Mouse (Mus musculus): ENCODE results near the gene Morn4. TPM values are rescaled to one million over a fixed set of nuclear protein-coding genes. Genes with fewer than 3 reads are reported as not detected.

Gene Morn4
- not detected in 2 replicates for polyA plus RNA-seq (2012; ENCODE audit: insufficient read depth, insufficient read length, low replicate concordance, missing spikeins)

GRCm38 (mm10) chr19:42086166-42086565 is at the start of gene Morn4:
TSS of gene Morn4 (minus strand) at chr19:42086357.
- under 1% methylated on average over 21 of the region's 21 CpGs for WGBS
- no peak for TF ChIP-seq CTCF (IDR thresholded peaks at IDR 0.05; ENCODE audit: insufficient read depth, low read depth, low read length)
- 0 out of 2 replicates have a peak, but pooled peaks have one; percentile 40 for TF ChIP-seq POLR2A (IDR thresholded peaks at IDR 0.05; ENCODE audit: insufficient read depth, low read depth, low read length)

GRCm38 (mm10) chr19:42135070-42135469 is 48.9 kb upstream of the Morn4 start:
- no peak for TF ChIP-seq CTCF (IDR thresholded peaks at IDR 0.05; ENCODE audit: insufficient read depth, low read depth, low read length)
- no peak for TF ChIP-seq POLR2A (IDR thresholded peaks at IDR 0.05; ENCODE audit: insufficient read depth, low read depth, low read length)
- no peak overlapping the region for H3K4me3 ChIP-seq (ENCODE audit: insufficient read depth, low read depth, low read length)
- H3K27ac ChIP-seq (ENCODE audit: insufficient read depth, low read depth, low read length) = no peak overlapping the region
- H3K4me1 ChIP-seq (ENCODE audit: control insufficient read depth, insufficient read depth, low read length) = peaks cover 9% of the 10 kb centered on the region

More at GRCm38 (mm10) chr19:42086166-42086565, at the start of gene Morn4:
- H3K4me1 ChIP-seq (ENCODE audit: control insufficient read depth, insufficient read depth, low read length) = peaks cover 4% of the 10 kb centered on the region
- peak within 1 kb of the TSS; percentile 85 for H3K4me3 ChIP-seq (ENCODE audit: insufficient read depth, low read depth, low read length)
- no peak within 1 kb of the TSS for H3K27ac ChIP-seq (ENCODE audit: insufficient read depth, low read depth, low read length)

- H3K4me1 ChIP-seq (ENCODE audit: control insufficient read depth, insufficient read depth, low read length) = peaks cover 20% of the 10 kb centered on the region
- no peak for TF ChIP-seq POLR2A (IDR thresholded peaks at IDR 0.05; ENCODE audit: insufficient read depth, low read depth, low read length)
- TF ChIP-seq CTCF (IDR thresholded peaks at IDR 0.05; ENCODE audit: insufficient read depth, low read depth, low read length) = no peak
- H3K4me3 ChIP-seq (ENCODE audit: insufficient read depth, low read depth, low read length) = no peak overlapping the region
- WGBS = 39% methylated on average over 5 of the region's 5 CpGs
- H3K27ac ChIP-seq (ENCODE audit: insufficient read depth, low read depth, low read length) = 0 out of 2 replicates have a peak overlapping the region, but pooled peaks have one; percentile 23
These were observed 44.9 kb upstream of the Morn4 start for GRCm38 (mm10) chr19:42131101-42131500.

- H3K4me1 ChIP-seq (ENCODE audit: control insufficient read depth, insufficient read depth, low read length) = peaks cover 22% of the 10 kb centered on the region
- no peak overlapping the region for H3K4me3 ChIP-seq (ENCODE audit: insufficient read depth, low read depth, low read length)
- TF ChIP-seq CTCF (IDR thresholded peaks at IDR 0.05; ENCODE audit: insufficient read depth, low read depth, low read length) = no peak
- 45% methylated on average over 3 of the region's 3 CpGs for WGBS
- 0 out of 2 replicates have a peak overlapping the region, but pooled peaks have one; percentile 47 for H3K27ac ChIP-seq (ENCODE audit: insufficient read depth, low read depth, low read length)
These were observed 44.1 kb upstream of the Morn4 start for GRCm38 (mm10) chr19:42130294-42130606.

- peaks cover 23% of the 10 kb centered on the region for H3K4me1 ChIP-seq (ENCODE audit: control insufficient read depth, insufficient read depth, low read length)
- H3K27ac ChIP-seq (ENCODE audit: insufficient read depth, low read depth, low read length) = peak overlapping the region; percentile 47
- H3K4me3 ChIP-seq (ENCODE audit: insufficient read depth, low read depth, low read length) = peak overlapping the region; percentile 78; the same call in 1 of the 2 replicates
- WGBS = 15% methylated on average over 14 of the region's 14 CpGs
- TF ChIP-seq CTCF (IDR thresholded peaks at IDR 0.05; ENCODE audit: insufficient read depth, low read depth, low read length) (no peak), POLR2A (IDR thresholded peaks at IDR 0.05; ENCODE audit: insufficient read depth, low read depth, low read length) (no peak)
These were observed 43.5 kb upstream of the Morn4 start for GRCm38 (mm10) chr19:42129509-42130293.

- Histone ChIP-seq H3K4me1 (ENCODE audit: control insufficient read depth, insufficient read depth, low read length) (peaks cover 26% of the 10 kb centered on the region), H3K4me3 (ENCODE audit: insufficient read depth, low read depth, low read length) (peak within 1 kb of the TSS; percentile 78), H3K27ac (ENCODE audit: insufficient read depth, low read depth, low read length) (peak within 1 kb of the TSS; percentile 52)
- TF ChIP-seq CTCF (IDR thresholded peaks at IDR 0.05; ENCODE audit: insufficient read depth, low read depth, low read length) (no peak), POLR2A (IDR thresholded peaks at IDR 0.05; ENCODE audit: insufficient read depth, low read depth, low read length) (peak; percentile 56)
- WGBS = under 1% methylated on average over 54 of the region's 54 CpGs
These were observed 42.8 kb upstream of the Morn4 start, which contains the start of gene Avpi1 for GRCm38 (mm10) chr19:42128787-42129508. TSS of gene Avpi1 (minus strand) at chr19:42129059.

GRCm38 (mm10) chr19:42128052-42128740 is 42.0 kb upstream of the Morn4 start:
- 6% methylated on average over 23 of the region's 23 CpGs for WGBS
- peak overlapping the region; percentile 52 for H3K27ac ChIP-seq (ENCODE audit: insufficient read depth, low read depth, low read length)
- peak overlapping the region; percentile 78 for H3K4me3 ChIP-seq (ENCODE audit: insufficient read depth, low read depth, low read length)
- TF ChIP-seq POLR2A (IDR thresholded peaks at IDR 0.05; ENCODE audit: insufficient read depth, low read depth, low read length) = no peak
- TF ChIP-seq CTCF (IDR thresholded peaks at IDR 0.05; ENCODE audit: insufficient read depth, low read depth, low read length) = no peak
- H3K4me1 ChIP-seq (ENCODE audit: control insufficient read depth, insufficient read depth, low read length) = peaks cover 26% of the 10 kb centered on the region

GRCm38 (mm10) chr19:42127024-42127423 is 40.9 kb upstream of the Morn4 start:
- TF ChIP-seq POLR2A (IDR thresholded peaks at IDR 0.05; ENCODE audit: insufficient read depth, low read depth, low read length) (no peak), CTCF (IDR thresholded peaks at IDR 0.05; ENCODE audit: insufficient read depth, low read depth, low read length) (no peak)
- 86% methylated on average over 5 of the region's 5 CpGs for WGBS
- H3K4me3 ChIP-seq (ENCODE audit: insufficient read depth, low read depth, low read length) = no peak overlapping the region

More at GRCm38 (mm10) chr19:42127024-42127423, 40.9 kb upstream of the Morn4 start:
- H3K4me1 ChIP-seq (ENCODE audit: control insufficient read depth, insufficient read depth, low read length) = peaks cover 26% of the 10 kb centered on the region
- H3K27ac ChIP-seq (ENCODE audit: insufficient read depth, low read depth, low read length) = peak overlapping the region; percentile 36; the same call in 1 of the 2 replicates

Data from olfactory bulb, adult 2 months (tissue).